Mouse (Mus musculus): Measurements from ENCODE around the gene Ablim1.
"Not testable (repeated sequence)": the region's sequence is repeated elsewhere in the genome, so short reads cannot be mapped to it uniquely, and the experiment has no call there.

The Ablim1 gene

DNA sequence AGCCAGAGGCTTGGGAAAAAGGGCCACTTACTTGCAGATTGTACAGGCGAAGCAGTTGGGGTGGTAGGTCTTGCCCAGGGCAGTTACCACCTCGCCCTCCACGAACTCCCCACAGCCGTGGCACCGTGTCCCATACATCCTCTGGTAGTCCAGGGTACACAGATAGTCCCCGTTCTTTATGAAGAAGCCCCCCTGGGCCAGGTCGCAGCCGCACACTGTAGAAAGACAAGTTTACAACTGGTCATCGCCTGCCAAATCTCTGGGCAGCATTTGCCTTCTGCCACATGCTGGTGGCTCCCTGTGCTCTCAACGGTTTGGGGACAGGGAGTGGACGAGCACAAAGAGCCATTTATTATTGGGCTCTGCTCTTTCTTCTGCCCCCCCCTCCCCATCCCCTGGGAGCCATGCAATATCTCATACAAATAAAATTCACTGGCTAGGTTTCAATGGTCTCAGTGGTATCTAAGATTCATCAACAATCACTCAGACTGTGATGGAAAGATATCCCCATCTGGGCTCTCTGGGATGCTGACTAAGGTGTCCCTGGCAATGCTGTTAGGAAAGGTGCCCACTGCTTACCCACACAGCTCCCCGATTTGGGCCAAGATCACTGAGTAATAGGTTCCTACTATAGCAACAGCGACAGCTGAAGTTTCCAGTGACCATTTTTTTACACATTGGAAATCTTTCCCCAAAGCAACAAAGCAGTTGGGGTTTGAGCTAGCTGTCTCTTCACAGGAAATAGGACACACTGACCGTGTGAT is 159.4 kb downstream of the Ablim1 start:
- DNase-seq (ENCODE audit: low read depth, low spot score): no peak

DNA sequence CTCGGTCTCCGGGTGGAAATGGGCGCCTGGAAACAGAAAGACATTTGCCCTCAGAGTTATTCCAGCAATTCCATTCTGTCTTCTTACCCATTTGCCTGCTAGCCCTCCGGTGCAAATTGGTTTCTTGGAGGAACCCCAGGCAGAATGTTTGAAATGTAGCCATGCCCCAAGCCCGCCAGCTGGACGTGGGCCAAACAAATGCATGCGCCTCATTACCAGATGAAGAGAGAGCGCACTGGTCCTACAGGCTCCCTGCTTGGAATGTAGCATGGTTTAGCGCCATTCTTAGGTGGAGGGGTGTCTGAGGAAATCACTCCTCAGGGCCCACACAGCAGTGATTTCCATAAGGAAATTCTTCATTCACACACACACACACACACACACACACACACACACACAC is 162.4 kb downstream of the Ablim1 start:
- DNase-seq (ENCODE audit: low read depth, low spot score): no peak

DNA sequence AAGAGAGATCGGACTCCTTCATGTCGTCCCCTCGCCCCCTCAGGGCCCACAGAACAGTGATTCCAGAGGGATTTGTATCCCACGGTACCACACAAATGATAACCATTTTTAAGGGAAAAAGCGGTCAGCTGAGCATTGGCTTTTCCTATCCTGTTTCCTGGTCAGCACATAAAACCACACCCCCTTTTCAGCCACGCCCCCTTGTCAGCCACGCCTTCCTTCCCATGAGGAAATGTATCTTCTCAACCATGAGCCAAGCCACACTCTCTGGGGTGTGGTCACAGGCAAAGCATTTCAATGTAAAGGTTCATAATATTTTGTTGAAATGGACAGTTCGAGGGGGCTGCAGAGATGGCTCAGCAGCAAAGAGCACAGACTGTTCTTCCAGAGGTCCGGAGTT is 163.2 kb downstream of the Ablim1 start:
- peak; percentile 41 for DNase-seq (ENCODE audit: low read depth, low spot score)

DNA sequence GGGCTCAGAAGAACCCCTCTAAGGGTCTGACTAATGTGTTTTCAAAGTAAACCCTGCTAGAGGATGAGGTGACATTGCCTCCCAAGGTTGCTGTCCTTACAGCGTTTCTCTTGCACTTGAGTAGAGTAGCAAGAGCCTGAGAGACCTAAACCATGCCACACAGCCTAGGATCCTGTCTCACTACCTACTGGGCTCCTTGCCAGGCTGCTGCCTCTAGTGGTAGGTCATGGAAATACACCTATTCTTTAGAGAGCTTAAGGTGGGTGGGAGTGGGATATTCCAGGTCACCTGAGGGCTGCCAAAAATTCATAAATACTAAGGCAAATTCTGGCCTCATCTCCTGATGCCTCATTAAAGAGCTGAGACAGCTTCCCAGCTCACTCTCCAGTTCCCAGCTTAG is 164.4 kb downstream of the Ablim1 start:
- DNase-seq (ENCODE audit: low read depth, low spot score): peak; percentile 82

DNA sequence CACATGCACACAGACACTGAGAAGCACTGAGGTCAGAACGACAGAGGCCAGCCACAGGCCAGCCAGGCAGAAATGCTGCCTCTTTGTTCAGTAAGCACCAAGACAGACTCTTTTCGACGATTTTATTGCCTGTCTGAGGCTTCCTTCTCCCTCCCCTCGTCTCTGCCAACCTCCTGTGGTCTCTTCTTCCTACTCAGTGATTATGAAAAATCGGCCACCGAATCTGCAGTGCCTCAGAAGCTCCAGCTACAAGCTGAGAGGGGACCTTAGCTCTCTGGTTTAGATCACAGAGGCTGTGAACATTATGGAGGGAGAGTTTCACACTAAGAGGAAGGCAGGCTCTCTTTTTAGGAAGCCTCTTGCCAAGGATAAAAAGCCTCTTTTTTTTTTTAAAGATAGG is 167.0 kb downstream of the Ablim1 start:
- no peak for DNase-seq (ENCODE audit: low read depth, low spot score)

DNA sequence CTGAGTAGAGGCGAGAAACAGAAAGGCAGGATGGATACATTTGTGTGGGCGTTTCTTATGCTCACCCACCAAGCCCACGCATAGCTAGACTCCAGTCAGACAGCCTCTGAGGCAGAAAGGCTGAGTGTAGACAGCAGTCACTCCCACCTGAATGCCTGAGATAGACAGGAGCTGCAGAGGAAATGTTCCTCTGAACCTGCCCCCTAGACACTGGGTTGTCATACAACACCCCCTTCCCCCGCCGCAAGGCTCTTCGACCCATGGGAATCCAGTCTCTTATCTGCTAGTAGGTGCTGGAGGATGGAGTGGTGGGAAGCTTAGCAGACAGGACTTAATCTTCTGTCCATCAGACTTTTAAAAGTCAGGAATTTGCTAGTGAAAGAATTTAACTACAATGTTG is 167.8 kb downstream of the Ablim1 start:
- peak; percentile 26 for DNase-seq (ENCODE audit: low read depth, low spot score)

DNA sequence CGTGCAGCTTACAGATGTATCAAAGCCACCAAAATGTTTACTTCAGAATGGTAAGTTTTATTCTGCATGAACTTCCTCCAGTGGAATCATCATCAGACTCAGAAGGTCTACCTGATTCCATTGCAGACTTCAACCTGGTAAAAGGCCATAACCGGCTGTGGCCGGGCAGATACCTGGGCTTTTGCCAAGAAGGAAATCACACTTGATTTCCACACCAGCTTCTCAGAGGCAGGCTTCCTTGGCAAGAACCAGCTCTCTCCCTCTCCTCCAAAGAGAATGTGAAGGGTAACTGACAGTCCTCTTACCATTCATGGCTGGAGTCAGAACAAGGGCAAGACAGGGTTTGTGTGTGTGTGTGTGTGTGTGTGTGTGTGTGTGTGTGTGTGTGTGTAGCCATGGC is 171.1 kb downstream of the Ablim1 start:
- no peak for DNase-seq (ENCODE audit: low read depth, low spot score)

DNA sequence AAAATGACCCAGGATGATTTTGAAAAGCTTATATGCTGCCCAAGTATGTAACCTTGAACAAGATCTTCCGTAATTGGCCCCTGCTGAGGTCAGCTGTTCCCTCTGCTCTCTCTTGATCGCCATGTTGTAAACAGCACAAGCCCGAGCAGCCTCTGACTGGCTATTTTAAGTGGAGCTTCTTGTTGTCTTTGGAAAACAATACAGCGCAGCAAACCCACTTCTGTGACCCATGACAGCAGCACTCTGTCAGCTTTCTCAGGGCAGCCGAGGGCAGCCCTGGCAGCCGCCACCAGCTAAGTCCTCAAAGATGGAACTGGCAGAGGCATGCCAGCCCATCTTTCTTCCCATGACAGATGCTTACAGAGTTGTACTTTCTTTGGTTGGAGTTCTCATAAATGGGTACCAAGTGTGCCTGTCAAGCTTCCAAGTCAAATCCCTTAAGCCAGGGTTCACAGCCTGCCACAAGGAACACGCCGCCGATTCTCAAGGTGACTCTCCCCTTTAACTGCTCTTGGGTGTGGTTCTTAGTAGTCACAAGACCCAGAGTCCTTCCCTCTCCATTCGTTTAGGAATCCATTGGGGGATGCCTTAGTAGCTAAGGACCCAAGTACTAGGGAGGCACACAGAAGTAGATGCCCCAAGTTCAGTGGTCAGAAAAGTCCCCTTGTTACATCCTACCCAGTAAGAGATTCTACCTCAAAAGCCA is 172.8 kb downstream of the Ablim1 start:
- no peak for DNase-seq (ENCODE audit: low read depth, low spot score)

DNA sequence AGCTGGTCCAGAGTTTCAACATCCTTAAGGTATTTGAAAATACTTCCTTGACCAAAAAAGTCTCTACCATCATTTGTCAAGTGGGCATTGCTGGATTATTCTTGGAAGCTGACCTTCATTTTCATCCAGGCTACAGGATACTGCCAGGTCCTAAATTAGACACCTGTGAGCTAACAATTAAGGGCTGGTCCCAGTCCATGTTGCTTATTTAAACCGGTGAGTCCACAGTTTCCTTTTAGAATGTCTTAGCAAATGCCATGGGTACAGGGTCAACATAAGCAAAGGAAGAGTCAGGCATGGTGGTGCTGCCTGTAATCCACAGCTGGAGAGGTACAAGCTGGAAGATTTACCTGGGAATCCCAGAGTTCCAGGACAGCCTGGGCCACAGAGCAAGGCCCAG is 173.8 kb downstream of the Ablim1 start:
- DNase-seq (ENCODE audit: low read depth, low spot score): no peak

DNA sequence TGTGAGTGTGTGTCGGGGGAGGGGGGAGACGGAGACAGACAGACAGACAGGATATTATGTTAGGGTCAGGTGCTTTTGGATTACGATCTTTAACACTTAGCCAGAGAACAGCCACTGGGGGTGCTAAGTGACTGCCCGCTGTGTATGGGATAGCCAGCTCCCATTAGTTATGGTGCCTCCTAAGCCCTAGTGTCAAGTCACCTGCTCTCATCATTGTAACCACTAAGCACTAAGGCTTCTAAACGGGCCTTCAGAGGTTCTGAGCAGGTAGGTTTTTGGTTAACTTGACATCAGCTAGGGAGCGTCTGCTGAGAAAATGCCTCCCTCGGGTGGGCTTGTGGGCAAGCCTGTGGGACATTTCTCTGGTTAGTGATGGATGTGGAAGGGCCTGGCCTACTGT is 174.6 kb downstream of the Ablim1 start:
- DNase-seq (ENCODE audit: low read depth, low spot score): no peak

DNA sequence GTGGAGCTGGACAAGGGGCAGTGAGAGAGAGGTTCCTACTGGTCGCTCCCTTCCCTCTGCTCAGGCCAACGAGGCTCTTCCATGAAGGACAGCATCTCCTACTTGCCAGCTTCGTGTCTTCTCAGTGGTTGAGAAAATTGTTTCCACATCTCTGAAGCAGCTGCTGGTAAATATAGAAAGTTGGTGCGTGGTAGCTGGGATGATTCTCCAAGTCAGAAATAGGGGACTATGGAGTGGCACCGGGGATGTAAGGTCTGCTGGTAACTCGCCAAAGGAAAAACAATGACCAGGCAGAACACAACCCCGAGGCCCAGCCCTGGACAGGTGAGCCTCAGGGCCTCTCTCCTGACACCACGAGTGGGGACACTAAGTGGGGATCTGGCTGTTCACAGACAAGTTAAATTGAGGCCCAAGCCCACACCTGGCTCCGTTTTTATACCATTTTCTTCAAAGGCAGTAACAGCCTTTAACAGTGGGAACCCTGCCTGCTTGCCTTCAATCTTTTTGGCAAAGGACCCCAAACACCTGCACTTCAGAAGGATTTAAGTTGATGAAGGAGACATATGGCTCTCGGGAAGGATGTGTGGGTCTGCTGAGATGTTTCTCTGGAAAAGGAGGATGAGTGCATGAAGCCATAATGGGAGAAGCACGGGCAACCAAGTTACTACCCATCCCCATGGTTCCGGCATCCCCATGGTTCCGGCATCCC is 175.7 kb downstream of the Ablim1 start:
- DNase-seq (ENCODE audit: low read depth, low spot score): no peak

DNA sequence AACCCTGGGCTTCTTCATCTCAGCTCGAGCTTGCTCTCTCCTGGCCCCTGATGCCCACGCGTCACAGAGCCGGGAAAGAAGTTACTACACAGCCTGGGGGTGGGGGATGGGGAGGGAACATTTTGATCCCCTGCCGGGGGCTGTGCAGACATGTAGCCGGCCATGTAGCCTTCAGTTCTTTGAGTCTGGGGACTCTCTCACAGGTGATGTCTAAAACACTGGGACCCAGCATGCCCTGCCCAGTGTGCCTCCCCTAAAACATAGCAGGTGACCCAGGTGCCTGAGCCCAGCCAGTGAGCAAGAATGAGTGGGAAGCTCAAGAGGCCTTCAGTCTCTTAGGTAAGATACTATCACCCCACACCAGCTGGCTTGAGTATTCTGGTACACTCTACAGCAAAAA is 176.2 kb downstream of the Ablim1 start:
- no peak for DNase-seq (ENCODE audit: low read depth, low spot score)

DNA sequence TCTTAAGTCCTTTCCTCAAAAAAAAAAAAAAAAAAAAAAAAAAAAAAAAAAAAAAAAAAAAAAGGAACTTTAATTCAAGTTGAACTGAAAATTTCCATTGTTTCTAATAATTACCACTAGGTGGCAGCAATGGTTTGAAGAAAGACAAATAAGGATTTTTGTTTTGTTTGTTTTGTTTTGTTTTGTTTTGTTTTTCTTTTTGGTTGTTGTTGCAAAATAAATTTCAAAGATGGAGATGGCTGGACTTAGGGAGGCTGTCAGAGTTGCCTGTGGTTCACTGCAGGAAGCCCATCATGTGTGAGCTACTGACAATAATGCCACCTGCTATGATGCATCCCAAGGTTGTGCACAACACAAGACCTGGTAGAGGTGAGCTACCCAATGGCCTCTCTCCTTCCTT is 176.7 kb downstream of the Ablim1 start:
- DNase-seq (ENCODE audit: low read depth, low spot score): no peak

DNA sequence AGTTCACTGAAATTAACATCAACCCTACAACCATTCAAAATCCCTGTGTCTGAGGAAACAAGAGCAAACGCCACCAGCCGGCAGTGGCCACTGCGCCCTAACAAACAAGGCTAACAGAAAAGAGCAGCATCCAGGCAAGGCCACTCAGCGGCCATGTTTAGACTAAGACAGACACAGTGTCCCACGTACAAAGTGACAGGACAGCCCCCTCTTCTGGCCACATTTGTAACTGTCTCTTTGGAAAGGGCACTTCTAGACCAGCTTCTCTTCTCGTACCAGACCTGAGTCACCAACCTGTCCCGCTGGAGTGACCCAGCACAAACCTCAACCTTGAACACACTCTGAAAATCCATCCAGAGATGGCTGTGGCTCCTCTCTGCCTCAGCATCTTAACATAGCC is 178.5 kb downstream of the Ablim1 start:
- peak; percentile 81 for DNase-seq (ENCODE audit: low read depth, low spot score)

DNA sequence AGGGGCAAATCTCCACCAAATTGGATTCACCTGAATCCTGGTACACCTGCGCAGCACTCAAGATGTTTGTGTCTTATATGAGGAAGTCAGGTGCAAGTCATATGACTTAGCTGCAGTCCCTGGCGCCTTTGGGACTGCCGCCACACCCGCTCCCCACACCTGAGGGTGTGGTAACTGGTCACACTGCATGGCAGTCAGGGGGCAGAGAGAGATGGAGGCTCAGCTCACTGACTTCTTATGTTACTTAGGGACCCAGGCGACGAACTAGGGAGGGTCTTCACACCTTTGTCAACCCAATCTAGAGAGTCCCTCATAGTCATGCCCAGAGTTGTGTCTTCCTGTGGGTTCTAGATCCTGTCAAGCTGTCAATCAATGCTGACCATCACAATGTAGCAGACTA is 179.1 kb downstream of the Ablim1 start:
- not testable (repeated sequence) for DNase-seq (ENCODE audit: low read depth, low spot score)

DNA sequence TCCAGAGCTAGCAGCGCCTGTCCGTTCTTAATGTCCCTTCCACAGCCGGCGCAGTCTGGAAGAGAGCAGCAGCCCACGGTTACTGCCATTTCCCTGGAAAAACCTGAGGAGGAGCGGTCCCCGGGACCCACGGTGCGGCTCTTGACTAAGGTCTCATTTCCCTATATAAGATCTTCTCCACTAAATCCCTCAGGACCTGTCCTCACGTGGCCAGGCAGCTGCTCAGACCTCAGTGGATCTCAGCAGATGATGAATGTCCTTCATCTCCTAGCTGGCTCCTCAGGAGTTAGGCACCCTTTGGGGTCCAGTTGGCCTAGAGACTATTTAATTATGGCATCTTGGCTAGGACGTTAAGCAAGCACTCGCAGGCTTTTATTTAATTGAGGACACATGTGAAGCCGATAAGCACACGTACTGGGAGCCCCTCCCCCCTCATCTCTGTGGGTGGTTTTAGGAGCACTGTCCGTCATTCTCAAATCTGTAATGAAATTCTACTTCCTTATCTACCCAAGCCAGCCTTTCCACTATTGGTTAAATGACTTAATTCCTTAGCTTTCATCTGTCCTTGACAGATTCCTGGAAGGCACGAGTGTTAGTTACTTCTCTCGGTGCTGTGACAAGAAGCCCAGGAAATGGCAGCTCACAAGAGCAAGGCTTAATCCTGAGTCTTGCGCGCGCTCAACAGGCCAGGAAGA is 179.9 kb downstream of the Ablim1 start:
- no peak for DNase-seq (ENCODE audit: low read depth, low spot score)

DNA sequence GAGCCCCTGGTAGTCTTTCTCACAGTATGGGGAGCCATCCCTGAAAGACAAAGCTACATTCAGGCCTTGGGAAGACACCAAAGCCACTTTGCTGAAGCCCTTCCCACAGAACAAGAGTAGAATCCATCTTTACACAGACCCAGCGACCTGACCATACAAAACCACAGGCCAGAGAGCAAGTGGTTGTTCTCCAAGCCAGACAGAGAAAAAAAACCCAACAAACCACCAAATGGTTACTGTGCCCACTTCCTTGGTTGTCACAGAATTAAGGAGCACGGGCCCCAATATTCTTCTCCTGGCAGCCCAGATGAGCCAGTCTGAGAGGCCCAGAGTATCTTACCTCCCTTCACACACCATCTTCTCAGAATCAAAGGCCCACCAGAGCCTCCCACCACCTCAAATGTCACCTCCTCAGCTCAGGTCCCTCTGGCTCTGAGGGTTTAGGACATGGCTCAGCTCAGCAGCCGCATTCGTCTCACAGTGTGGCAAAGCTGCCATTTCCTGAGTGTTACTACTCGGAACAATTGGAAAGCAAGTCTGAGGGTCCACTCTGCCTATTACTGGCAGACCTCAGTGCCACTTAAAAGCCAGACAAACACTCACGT is 181.7 kb downstream of the Ablim1 start:
- DNase-seq (ENCODE audit: low read depth, low spot score): no peak

DNA sequence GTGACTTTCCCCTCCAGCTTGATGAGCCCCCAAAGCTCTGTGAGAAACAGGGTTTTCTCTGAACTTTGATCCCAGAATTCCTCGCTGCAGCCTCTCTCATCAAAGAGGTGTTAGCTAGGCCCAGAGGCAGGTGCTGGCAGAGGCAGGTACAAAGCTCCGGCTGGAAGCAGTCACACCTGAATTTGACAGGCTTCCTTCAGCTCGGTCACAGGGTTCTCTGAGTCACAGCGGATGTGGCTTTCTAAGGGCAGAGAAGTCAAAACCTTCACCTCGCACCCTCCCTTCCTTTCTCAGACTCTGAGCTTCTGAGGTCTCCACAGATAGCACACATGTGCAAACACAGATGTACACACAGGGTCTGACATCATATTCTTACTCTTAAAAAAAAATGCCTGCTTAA is 182.4 kb downstream of the Ablim1 start:
- no peak for DNase-seq (ENCODE audit: low read depth, low spot score)

DNA sequence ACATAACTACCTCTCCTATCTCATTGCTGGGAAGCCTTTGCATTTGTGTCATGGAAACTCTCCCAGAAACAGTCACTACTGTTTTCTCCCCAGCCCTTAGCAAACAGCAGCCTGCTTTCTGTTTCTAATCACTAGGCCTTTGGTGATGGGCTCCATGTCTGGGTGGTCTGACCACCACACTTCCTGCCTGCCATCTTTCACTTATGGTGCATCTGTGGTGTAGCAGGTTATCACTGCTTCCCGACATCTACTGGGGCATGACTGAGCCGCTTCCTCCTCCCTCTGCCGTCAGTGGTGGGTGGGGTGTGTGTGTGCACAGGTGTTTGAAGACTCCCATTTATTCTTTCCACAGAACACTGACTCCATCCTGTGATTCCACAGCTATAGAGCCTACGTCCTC is 183.4 kb downstream of the Ablim1 start:
- no peak for DNase-seq (ENCODE audit: low read depth, low spot score)

DNA sequence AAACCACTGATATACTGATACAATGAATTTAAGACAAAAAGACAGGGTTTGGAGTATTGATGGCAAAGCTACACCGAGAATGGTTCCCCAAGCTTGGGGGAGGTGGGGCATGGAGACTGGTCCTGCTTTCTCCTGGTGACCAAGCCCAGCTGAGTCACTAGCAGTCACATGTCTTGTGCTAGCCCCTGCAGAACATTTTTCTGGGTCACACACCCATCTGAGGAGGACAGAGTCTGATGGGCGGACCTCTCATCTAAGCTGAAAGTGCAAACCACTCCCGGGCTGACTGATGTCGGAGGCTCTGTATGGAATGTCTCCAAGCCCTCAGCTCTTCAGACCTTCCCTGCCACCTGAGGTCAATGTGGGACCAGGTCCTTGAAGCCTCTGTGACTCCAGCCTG is 184.1 kb downstream of the Ablim1 start:
- no peak for DNase-seq (ENCODE audit: low read depth, low spot score)

DNA sequence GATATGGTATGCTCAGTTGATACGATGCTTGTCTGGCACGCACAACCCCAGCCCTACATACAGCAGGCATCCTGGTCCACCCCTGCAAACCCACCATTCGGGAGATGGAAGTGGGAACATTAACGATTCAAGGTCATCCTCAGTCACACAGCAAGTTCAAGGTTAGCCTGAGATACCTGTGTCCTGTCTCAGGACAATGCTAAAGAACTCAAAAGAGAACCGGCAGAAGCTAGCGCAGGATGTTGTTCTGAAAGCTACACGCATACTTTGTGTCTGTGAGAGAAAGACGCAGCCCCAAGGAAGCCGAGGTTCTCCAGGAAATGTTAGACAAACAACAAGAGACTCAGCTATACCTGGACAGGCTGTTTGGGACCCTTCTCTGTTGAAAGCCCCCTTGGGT is 185.0 kb downstream of the Ablim1 start:
- no peak for DNase-seq (ENCODE audit: low read depth, low spot score)

DNA sequence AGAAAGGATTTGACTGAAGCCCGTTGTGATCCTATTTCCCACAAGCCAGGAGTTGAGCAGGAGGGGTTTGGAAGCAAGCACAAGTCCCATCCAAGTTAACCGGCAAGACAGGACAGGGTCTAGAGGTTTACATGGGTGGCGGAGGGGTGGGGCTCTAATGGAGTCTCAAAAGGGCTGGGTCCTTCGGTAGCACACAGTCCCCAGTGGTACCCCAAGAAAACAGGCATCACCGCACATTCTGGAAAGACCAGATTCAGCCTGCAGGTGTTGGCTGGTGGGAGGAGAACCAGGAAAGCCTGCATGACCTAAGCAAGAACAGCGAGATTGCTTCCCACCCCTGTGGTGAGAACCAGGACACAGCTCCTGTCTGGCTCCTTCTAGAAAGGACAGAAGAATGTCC is 186.7 kb downstream of the Ablim1 start:
- DNase-seq (ENCODE audit: low read depth, low spot score): no peak

Measured in R1 (cell line).